Mouse (Mus musculus) macrophage (primary cell): ENCODE measurements around the gene B230217C12Rik. TPM values are rescaled to one million over a fixed set of nuclear protein-coding genes. Genes with fewer than 3 reads are reported as not detected.
"Not testable (repeated sequence)": the region's sequence is repeated elsewhere in the genome, so short reads cannot be mapped to it uniquely, and the experiment has no call there.

Experiments used
- H3K27ac ChIP-seq: fragments of 350-480 bp; formaldehyde crosslinking; 2 replicates; pipeline ENCODE4 v1.9.0; 2021
- H3K36me3 ChIP-seq: fragments of 350-480 bp; formaldehyde crosslinking; 2 replicates; pipeline ENCODE4 v1.9.0; 2021; ENCODE audit errors: inconsistent target
- H3K4me3 ChIP-seq: fragments of 350-480 bp; formaldehyde crosslinking; 2 replicates; pipeline ENCODE4 v1.9.0; 2021; ENCODE audit errors: inconsistent target
- H3K79me2 ChIP-seq: fragments of 350-480 bp; formaldehyde crosslinking; 2 replicates; pipeline ENCODE4 v1.9.0; 2021; ENCODE audit errors: inconsistent target
- WGBS: methylation state at CpG from one replicate; pipeline ENCODE4 v1.1.7; 2026; ENCODE audit warnings: inconsistent platforms; ENCODE audit not compliant: missing documents; 5-methylcytosine and 5-hydroxymethylcytosine counted together
- polyA plus RNA-seq: library from polyadenylated mRNA; stranded (reverse); fragments of 250-400 nt; gene quantifications from 3 replicates; pipeline ENCODE4 v1.2.4, GENCODE M21; 2018; ENCODE audit warnings: inconsistent platforms

B230217C12Rik gene
- polyA plus RNA-seq, 1 experiment from 2014 or later = 0.72 TPM

DNA sequence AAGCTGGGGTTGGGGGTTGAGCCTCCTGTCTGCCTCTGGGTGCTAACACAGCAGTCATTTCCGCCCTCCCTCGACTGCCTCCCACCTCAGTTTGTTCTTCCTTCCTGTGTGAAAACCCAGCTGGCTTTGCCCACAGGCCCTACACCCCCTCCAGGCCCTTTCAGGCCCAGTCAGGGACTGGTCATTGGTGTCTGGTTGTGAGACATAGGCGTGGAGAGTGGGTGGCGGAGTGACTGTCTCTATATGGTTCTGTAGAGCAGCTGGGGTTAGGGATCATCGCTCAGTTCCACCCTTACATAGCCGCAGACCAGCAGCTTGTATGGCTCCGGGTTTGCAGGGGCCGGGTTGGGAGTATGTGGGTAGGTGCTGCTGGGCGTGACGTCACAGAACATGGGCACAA lies 15.3 kb upstream of the B230217C12Rik start:
- peaks cover 9% of the 10 kb centered on the region; the same call in 1 of the 2 replicates for H3K36me3 ChIP-seq
- H3K4me3 ChIP-seq = no peak overlapping the region
- 13% methylated on average over 10 of the region's 10 CpGs for WGBS
- H3K27ac ChIP-seq = peak overlapping the region; percentile 100
- peaks cover 84% of the 10 kb centered on the region for H3K79me2 ChIP-seq

DNA sequence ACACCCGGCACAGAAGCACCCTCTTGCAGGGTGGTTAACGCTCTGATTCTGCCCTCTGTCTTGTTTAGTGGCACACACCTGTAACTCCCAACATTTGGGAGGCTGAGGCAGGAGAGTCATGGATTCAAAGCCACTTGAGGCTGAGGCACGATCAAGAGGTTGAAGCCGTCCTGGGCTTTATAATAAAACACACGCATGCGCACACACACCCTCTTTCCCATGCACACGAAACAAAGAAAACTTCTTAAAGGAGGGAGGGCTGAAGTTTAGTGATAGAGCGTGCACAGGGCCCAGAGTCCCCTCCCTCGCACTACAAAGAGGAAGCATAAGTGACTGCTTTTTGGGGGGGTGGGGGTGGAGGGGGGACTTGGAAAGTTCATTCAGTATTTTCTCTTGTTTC lies 14.6 kb upstream of the B230217C12Rik start:
- 20% methylated on average over 9 of the region's 9 CpGs for WGBS
- Histone ChIP-seq H3K79me2 (peaks cover 82% of the 10 kb centered on the region), H3K36me3 (peaks cover 9% of the 10 kb centered on the region; the same call in 1 of the 2 replicates), H3K4me3 (no peak overlapping the region), H3K27ac (peak overlapping the region; percentile 100)

DNA sequence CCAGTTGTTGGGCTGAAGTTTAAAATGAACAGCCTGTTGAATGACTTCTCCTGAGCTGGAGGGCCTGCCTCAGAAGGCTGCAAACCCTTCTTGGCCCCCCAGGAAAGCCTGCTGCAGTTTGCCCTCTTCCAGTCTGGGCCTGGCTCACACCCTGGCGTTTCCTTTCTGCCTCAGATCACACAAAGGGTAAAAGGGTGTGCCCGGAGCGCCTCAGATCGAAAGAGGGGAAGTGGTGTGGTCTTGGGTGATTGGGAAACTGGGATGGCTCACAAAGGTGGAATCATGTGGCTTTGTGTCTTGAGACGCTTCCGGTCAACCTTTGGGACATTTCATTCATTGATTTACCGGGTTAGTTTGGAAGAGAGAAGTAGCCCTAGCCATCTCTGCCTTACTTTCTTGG lies 14.2 kb upstream of the B230217C12Rik start:
- H3K4me3 ChIP-seq = no peak overlapping the region
- WGBS = 1% methylated on average over 7 of the region's 7 CpGs
- peaks cover 82% of the 10 kb centered on the region for H3K79me2 ChIP-seq
- H3K36me3 ChIP-seq = peaks cover 9% of the 10 kb centered on the region; the same call in 1 of the 2 replicates
- peak overlapping the region; percentile 100 for H3K27ac ChIP-seq

DNA sequence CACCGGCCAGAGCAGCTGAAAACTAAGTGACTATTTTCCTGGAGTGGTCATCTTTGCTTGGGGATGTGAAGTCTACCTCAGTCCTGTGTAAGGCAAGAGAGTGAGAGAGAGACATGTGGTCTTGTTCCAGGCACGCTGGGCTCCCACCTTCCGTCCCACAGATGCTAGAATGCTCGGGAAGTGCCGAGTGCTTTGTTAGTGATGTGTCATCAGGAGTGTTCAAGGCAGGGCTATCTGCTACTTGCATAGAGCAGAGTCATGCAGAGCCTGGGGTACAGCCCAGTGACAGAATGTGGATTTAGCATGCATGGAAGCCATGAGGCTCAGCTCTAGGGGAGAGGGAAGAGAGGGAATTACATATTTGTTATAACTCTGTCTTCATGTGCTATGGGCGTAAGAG lies 12.9 kb upstream of the B230217C12Rik start:
- Histone ChIP-seq H3K79me2 (peaks cover 82% of the 10 kb centered on the region), H3K36me3 (peaks cover 14% of the 10 kb centered on the region; the same call in 1 of the 2 replicates), H3K4me3 (no peak overlapping the region), H3K27ac (peak overlapping the region; percentile 100)
- WGBS = 85% methylated on average over 5 of the region's 6 CpGs

- no peak overlapping the region for H3K4me3 ChIP-seq
Measured at GRCm38 (mm10) chr11:97829365-97829764, 11.2 kb upstream of the B230217C12Rik start.

DNA sequence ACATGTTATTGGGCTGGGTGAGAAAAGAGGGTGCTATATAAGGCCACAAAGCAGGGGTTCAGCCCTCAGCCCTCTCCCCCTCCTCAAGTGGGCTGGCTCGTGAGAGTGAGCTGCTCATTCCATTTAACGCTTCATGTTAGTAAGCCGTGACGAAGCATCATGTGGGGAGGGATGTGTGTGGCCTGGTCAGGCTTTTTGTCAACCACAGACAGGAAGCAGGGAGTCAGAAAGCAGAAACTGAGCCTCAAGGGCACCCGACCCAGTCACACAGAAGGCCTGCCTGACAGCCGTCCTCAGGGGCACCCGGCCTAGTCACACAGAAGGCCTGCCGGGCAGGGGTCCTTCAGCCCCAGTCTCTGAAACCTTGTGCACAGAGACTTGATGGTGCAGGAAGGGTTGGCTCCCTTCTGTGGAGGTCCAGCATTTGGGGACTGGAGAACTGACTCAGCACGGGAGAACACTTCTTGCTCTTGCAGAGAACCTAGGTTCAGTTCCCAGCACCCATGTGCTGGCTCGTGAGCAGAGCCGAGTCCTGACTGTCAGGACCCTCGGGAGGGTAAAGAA lies 10.6 kb upstream of the B230217C12Rik start:
- WGBS = under 1% methylated on average over 12 of the region's 12 CpGs
- no peak overlapping the region for H3K4me3 ChIP-seq
- H3K36me3 ChIP-seq = peaks cover 30% of the 10 kb centered on the region
- peaks cover 82% of the 10 kb centered on the region for H3K79me2 ChIP-seq
- peak overlapping the region; percentile 100 for H3K27ac ChIP-seq

More at GRCm38 (mm10) chr11:97829365-97829764, 11.2 kb upstream of the B230217C12Rik start:
- Histone ChIP-seq H3K27ac (peak overlapping the region; percentile 100), H3K36me3 (peaks cover 24% of the 10 kb centered on the region), H3K79me2 (peaks cover 82% of the 10 kb centered on the region)
- 17% methylated on average over 7 of the region's 7 CpGs for WGBS

DNA sequence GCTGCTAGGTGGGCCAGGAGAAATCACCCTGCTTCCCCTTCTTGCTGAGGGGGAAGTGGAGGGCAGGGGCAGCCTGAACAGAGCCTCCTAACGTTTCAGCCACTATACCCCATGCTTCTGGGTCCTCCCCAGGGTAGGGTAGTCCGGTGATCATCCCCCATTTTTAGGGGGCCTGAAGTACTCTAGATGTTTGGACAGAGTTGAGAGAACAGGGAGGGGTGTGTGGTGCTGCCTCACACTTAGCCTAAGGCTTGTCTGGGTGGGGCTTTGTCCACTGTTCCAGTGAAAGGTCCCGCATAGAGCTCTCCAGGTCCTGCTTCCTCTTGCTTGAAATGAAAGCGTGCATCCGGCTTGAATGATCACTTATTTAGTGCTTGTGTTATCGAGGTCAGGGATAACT lies 10.1 kb upstream of the B230217C12Rik start:
- WGBS = 9% methylated on average over 5 of the region's 6 CpGs
- no peak overlapping the region for H3K4me3 ChIP-seq
- peaks cover 33% of the 10 kb centered on the region for H3K36me3 ChIP-seq
- peak overlapping the region; percentile 100 for H3K27ac ChIP-seq
- peaks cover 82% of the 10 kb centered on the region for H3K79me2 ChIP-seq

- Histone ChIP-seq H3K36me3 (peaks cover 41% of the 10 kb centered on the region), H3K79me2 (peaks cover 68% of the 10 kb centered on the region), H3K4me3 (no peak overlapping the region), H3K27ac (peak overlapping the region; percentile 100)
- WGBS = 96% methylated on average over 11 of the region's 11 CpGs
Measured at GRCm38 (mm10) chr11:97832001-97832400, 8.6 kb upstream of the B230217C12Rik start.

- Histone ChIP-seq H3K27ac (no peak overlapping the region), H3K36me3 (peaks cover 45% of the 10 kb centered on the region), H3K79me2 (peaks cover 54% of the 10 kb centered on the region), H3K4me3 (no peak overlapping the region)
- WGBS = 96% methylated on average over 15 of the region's 15 CpGs
Measured at GRCm38 (mm10) chr11:97833352-97833751, 7.2 kb upstream of the B230217C12Rik start.

DNA sequence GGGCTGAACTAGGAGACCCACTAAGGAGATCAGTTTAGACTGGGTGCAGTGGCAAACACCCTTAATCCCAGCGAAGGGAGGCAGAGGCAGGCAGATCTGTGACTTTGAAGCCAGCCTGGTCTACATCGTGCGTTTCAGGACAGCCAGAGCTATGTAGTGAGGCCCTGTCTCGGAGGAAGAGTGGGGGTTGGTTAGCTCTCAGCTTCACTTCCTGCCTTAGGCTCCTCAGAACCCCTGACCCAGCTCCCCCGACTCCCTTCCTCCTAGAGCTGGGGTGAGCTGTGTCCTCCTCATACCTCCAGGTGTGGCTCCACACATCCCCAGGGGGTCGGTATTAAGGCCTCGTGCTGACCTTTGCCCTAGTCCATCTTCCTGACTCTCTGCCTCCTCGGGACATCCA lies 4.0 kb upstream of the B230217C12Rik start:
- Histone ChIP-seq H3K27ac (peak overlapping the region; percentile 4; the same call in 1 of the 2 replicates), H3K79me2 (peaks cover 40% of the 10 kb centered on the region), H3K4me3 (no peak overlapping the region), H3K36me3 (peaks cover 45% of the 10 kb centered on the region)
- 81% methylated on average over 8 of the region's 8 CpGs for WGBS

- H3K27ac ChIP-seq = 0 out of 2 replicates have a peak overlapping the region, but pooled peaks have one; percentile 38
- peaks cover 44% of the 10 kb centered on the region for H3K36me3 ChIP-seq
- 89% methylated on average over 9 of the region's 9 CpGs for WGBS
- peaks cover 35% of the 10 kb centered on the region for H3K79me2 ChIP-seq
- H3K4me3 ChIP-seq = not testable (repeated sequence)
Measured at GRCm38 (mm10) chr11:97837051-97837450, 3.5 kb upstream of the B230217C12Rik start.

- 31% methylated on average over 7 of the region's 7 CpGs for WGBS
- H3K36me3 ChIP-seq = peaks cover 37% of the 10 kb centered on the region
- no peak overlapping the region for H3K4me3 ChIP-seq
- peaks cover 29% of the 10 kb centered on the region for H3K79me2 ChIP-seq
- H3K27ac ChIP-seq = peak overlapping the region; percentile 38
Measured at GRCm38 (mm10) chr11:97837641-97838149, 2.9 kb upstream of the B230217C12Rik start.

DNA sequence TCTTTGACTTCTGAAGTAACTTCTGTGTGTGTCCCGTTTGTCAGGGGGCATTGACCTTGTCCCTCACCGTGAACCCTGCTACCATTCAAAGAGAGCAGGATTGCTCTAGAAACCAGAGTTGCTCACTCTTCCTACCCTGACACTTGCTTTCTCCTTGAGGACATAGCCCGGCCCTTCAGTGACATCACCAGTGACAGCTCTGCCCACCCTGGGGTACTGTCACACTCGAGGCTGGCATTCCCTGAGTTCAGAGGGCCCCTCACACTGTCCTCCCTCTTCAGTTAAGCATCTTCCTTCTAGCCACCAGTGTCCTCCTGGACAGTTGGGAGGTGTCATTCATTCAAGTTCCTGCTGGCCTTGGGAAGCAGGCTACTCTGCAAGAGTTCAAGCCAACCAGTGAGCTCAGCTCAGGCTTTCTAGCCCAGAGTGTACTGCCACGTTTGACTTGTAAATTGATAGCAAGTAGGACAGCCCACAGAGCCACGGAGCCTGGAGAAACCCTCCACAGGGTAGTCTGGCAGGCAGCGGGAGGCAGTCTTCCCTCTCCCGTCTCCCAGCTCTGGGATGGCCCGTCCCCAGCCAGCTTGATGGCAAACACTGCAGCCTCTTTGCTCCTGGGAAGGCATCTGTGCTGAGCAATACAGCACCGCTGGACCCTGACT lies 1.7 kb upstream of the B230217C12Rik start:
- Histone ChIP-seq H3K27ac (0 out of 2 replicates have a peak overlapping the region, but pooled peaks have one; percentile 15), H3K36me3 (peaks cover 25% of the 10 kb centered on the region), H3K4me3 (no peak overlapping the region), H3K79me2 (peaks cover 16% of the 10 kb centered on the region; the same call in 1 of the 2 replicates)
- whole genome bisulfite sequencing = 76% methylated on average over 10 of the region's 10 CpGs

DNA sequence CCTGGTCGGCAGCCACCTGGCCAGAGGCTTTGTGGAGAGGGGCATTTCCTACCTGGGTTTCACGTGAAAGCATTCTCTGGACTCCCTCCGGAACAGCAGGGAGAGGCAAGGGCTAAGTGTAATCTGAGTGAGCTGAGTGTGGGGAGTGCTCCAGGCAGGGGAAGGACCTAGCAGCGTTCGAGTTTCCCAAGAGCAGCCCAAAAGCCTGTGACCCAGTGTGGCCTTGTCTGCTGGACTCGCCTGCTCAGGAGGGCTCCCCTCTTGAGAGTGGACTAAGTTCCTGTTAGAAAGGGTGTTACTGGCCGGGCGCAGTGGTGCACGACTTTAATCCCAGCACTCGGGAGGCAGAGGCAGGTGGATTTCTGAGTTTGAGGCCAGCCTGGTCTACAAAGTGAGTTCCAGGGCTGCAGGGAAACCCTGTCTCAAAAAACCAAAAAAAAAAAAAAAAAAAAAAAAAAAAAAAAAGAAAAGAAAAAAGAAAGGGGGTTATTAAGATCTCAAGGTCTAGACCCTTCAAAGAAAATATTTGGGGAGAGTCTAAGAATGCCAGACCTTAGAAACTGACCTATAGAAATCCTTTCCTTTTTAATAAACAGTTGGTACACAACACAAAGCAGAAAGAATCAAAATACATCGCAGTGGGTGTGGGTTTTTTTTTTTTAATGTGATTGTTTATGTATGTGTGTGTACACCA lies 992 bp upstream of the B230217C12Rik start:
- Histone ChIP-seq H3K4me3 (no peak overlapping the region), H3K79me2 (peaks cover 10% of the 10 kb centered on the region; the same call in 1 of the 2 replicates), H3K36me3 (peaks cover 18% of the 10 kb centered on the region), H3K27ac (peak overlapping the region; percentile 71)
- 87% methylated on average over 11 of the region's 11 CpGs for WGBS
